Mouse (Mus musculus) lung, embryonic 15.5 days (tissue): Measurements from ENCODE around the gene Hacl1. TPM values are rescaled to one million over a fixed set of nuclear protein-coding genes. Genes with fewer than 3 reads are reported as not detected.

Experiments used
- ATAC-seq: fragments of 200-750 bp; cut with Nextera tagmentation; 2 replicates; pipeline ENCODE4 v1.8.0; 2017; ENCODE audit warnings: moderate number of reproducible peaks, borderline replicate concordance; ENCODE audit not compliant: low FRiP score, low TSS enrichment; ENCODE audit errors: extremely low read depth
- H3K27ac ChIP-seq: fragments of 300-500 bp; sonication (generic); 2 replicates; pipeline ENCODE4 v1.5.1; 2015; ENCODE audit warnings: moderate library complexity, mild to moderate bottlenecking, inconsistent platforms
- H3K27me3 ChIP-seq: fragments of 300-500 bp; sonication (generic); 2 replicates; pipeline ENCODE4 v1.6.1; 2015; ENCODE audit warnings: inconsistent platforms
- H3K36me3 ChIP-seq: fragments of 300-500 bp; sonication (generic); 2 replicates; pipeline ENCODE4 v1.6.1; 2015; ENCODE audit warnings: inconsistent platforms
- H3K4me1 ChIP-seq: fragments of 300-500 bp; sonication (generic); 2 replicates; pipeline ENCODE4 v1.6.1; 2015; ENCODE audit warnings: inconsistent platforms
- H3K4me2 ChIP-seq: fragments of 300-500 bp; sonication (generic); 2 replicates; pipeline ENCODE4 v1.6.1; 2015; ENCODE audit warnings: inconsistent platforms, mild to moderate bottlenecking, moderate library complexity
- H3K4me3 ChIP-seq: fragments of 300-500 bp; sonication (generic); 2 replicates; pipeline ENCODE4 v1.5.1; 2015; ENCODE audit warnings: mild to moderate bottlenecking, inconsistent platforms
- H3K9ac ChIP-seq: fragments of 300-500 bp; sonication (generic); 2 replicates; pipeline ENCODE4 v1.6.1; 2015; ENCODE audit warnings: inconsistent platforms
- H3K9me3 ChIP-seq: fragments of 300-500 bp; sonication (generic); 2 replicates; pipeline ENCODE4 v1.6.1; 2016; ENCODE audit warnings: inconsistent platforms
- WGBS: fragments of 180-500 bp; shearing (Covaris S2); methylation state at CpG from one replicate; pipeline ENCODE4 v1.1.7; 2015; 5-methylcytosine and 5-hydroxymethylcytosine counted together
- polyA plus RNA-seq: library from polyadenylated mRNA; unstranded; fragments of >200 nt; fragmentation: Nextera tagmentation; extraction: Ambion mirVana; gene quantifications from 2 replicates; pipeline ENCODE4 v1.2.1, GENCODE M21; 2015

The Hacl1 gene
- polyA plus RNA-seq, 1 experiment from 2014 or later = 9.9 TPM

GRCm38 (mm10) chr14:31668326-31668725 is 27.2 kb upstream of the Hacl1 start:
- 84% methylated on average over 13 of the region's 13 CpGs for WGBS
- Histone ChIP-seq H3K9ac (no peak overlapping the region), H3K27ac (peak overlapping the region; percentile 78), H3K36me3 (peaks cover 10% of the 10 kb centered on the region), H3K4me1 (peaks cover 36% of the 10 kb centered on the region), H3K9me3 (no peaks in the 10 kb centered on the region), H3K4me2 (no peak overlapping the region), H3K4me3 (no peak overlapping the region), H3K27me3 (no peaks in the 10 kb centered on the region)
- ATAC-seq = no peak

GRCm38 (mm10) chr14:31667741-31668140 is 26.7 kb upstream of the Hacl1 start:
- Histone ChIP-seq H3K9ac (no peak overlapping the region), H3K4me3 (no peak overlapping the region), H3K9me3 (no peaks in the 10 kb centered on the region), H3K4me2 (no peak overlapping the region), H3K27ac (no peak overlapping the region), H3K27me3 (no peaks in the 10 kb centered on the region), H3K4me1 (peaks cover 42% of the 10 kb centered on the region), H3K36me3 (peaks cover 10% of the 10 kb centered on the region)
- 74% methylated on average over 6 of the region's 6 CpGs for WGBS
- ATAC-seq = no peak

GRCm38 (mm10) chr14:31666931-31667705 is 26.0 kb upstream of the Hacl1 start:
- ATAC-seq = no peak
- peaks cover 48% of the 10 kb centered on the region for H3K4me1 ChIP-seq
- peaks cover 10% of the 10 kb centered on the region for H3K36me3 ChIP-seq
- no peaks in the 10 kb centered on the region for H3K27me3 ChIP-seq
- no peak overlapping the region for H3K9ac ChIP-seq
- no peaks in the 10 kb centered on the region for H3K9me3 ChIP-seq
- H3K4me3 ChIP-seq = no peak overlapping the region
- H3K4me2 ChIP-seq = no peak overlapping the region
- 93% methylated on average over 28 of the region's 28 CpGs for WGBS
- no peak overlapping the region for H3K27ac ChIP-seq

- peaks cover 10% of the 10 kb centered on the region for H3K36me3 ChIP-seq
- no peaks in the 10 kb centered on the region for H3K27me3 ChIP-seq
- H3K4me1 ChIP-seq = peaks cover 55% of the 10 kb centered on the region
- no peak for ATAC-seq
- H3K9ac ChIP-seq = no peak overlapping the region
- H3K9me3 ChIP-seq = no peaks in the 10 kb centered on the region
- no peak overlapping the region for H3K4me2 ChIP-seq
- 71% methylated on average over 4 of the region's 4 CpGs for WGBS
- no peak overlapping the region for H3K4me3 ChIP-seq
- no peak overlapping the region for H3K27ac ChIP-seq
Measured at GRCm38 (mm10) chr14:31665566-31665940, 24.5 kb upstream of the Hacl1 start.

GRCm38 (mm10) chr14:31664903-31665565 is 23.9 kb upstream of the Hacl1 start:
- Histone ChIP-seq H3K4me1 (peaks cover 60% of the 10 kb centered on the region), H3K9me3 (no peaks in the 10 kb centered on the region), H3K36me3 (peaks cover 10% of the 10 kb centered on the region), H3K4me3 (no peak overlapping the region), H3K27ac (no peak overlapping the region), H3K4me2 (no peak overlapping the region), H3K9ac (no peak overlapping the region), H3K27me3 (no peaks in the 10 kb centered on the region)
- ATAC-seq = no peak
- 44% methylated on average over 12 of the region's 12 CpGs for WGBS

GRCm38 (mm10) chr14:31664100-31664902 is 23.2 kb upstream of the Hacl1 start:
- peaks cover 60% of the 10 kb centered on the region for H3K4me1 ChIP-seq
- no peak overlapping the region for H3K9ac ChIP-seq
- peaks cover 10% of the 10 kb centered on the region for H3K36me3 ChIP-seq
- peak overlapping the region; percentile 96; the same call in 1 of the 2 replicates for H3K27ac ChIP-seq
- no peak overlapping the region for H3K4me2 ChIP-seq
- 41% methylated on average over 18 of the region's 18 CpGs for WGBS
- no peaks in the 10 kb centered on the region for H3K27me3 ChIP-seq
- H3K4me3 ChIP-seq = no peak overlapping the region
- no peaks in the 10 kb centered on the region for H3K9me3 ChIP-seq
- ATAC-seq = no peak

GRCm38 (mm10) chr14:31663376-31664099 is 22.5 kb upstream of the Hacl1 start:
- H3K36me3 ChIP-seq = peaks cover 10% of the 10 kb centered on the region
- no peak overlapping the region for H3K9ac ChIP-seq
- peaks cover 59% of the 10 kb centered on the region for H3K4me1 ChIP-seq
- WGBS = 83% methylated on average over 13 of the region's 13 CpGs
- peak overlapping the region; percentile 96 for H3K27ac ChIP-seq
- no peak overlapping the region for H3K4me2 ChIP-seq
- H3K4me3 ChIP-seq = no peak overlapping the region
- no peaks in the 10 kb centered on the region for H3K9me3 ChIP-seq
- no peaks in the 10 kb centered on the region for H3K27me3 ChIP-seq
- no peak for ATAC-seq

GRCm38 (mm10) chr14:31662555-31663211 is 21.6 kb upstream of the Hacl1 start:
- Histone ChIP-seq H3K36me3 (peaks cover 8% of the 10 kb centered on the region), H3K9me3 (no peaks in the 10 kb centered on the region), H3K4me2 (peak overlapping the region; percentile 76), H3K4me1 (peaks cover 59% of the 10 kb centered on the region), H3K27ac (peak overlapping the region; percentile 96), H3K27me3 (no peaks in the 10 kb centered on the region), H3K4me3 (0 out of 2 replicates have a peak overlapping the region, but pooled peaks have one; percentile 36), H3K9ac (peak overlapping the region; percentile 48)
- ATAC-seq = peak; percentile 48
- 20% methylated on average over 9 of the region's 9 CpGs for whole genome bisulfite sequencing

- peak overlapping the region; percentile 96 for H3K27ac ChIP-seq
- peaks cover 2% of the 10 kb centered on the region; the same call in 1 of the 2 replicates for H3K36me3 ChIP-seq
- H3K4me3 ChIP-seq = peak overlapping the region; percentile 36
- peaks cover 66% of the 10 kb centered on the region for H3K4me1 ChIP-seq
- 5% methylated on average over 44 of the region's 44 CpGs for WGBS
- peak; percentile 91 for ATAC-seq
- no peaks in the 10 kb centered on the region for H3K27me3 ChIP-seq
- H3K9me3 ChIP-seq = no peaks in the 10 kb centered on the region
- H3K9ac ChIP-seq = peak overlapping the region; percentile 48
- peak overlapping the region; percentile 76 for H3K4me2 ChIP-seq
Measured at GRCm38 (mm10) chr14:31661671-31662554, 20.8 kb upstream of the Hacl1 start.

GRCm38 (mm10) chr14:31660312-31661093 is 19.4 kb upstream of the Hacl1 start:
- WGBS = 72% methylated on average over 7 of the region's 7 CpGs
- Histone ChIP-seq H3K4me2 (no peak overlapping the region), H3K9ac (no peak overlapping the region), H3K4me1 (peaks cover 65% of the 10 kb centered on the region), H3K4me3 (no peak overlapping the region), H3K27ac (peak overlapping the region; percentile 39; the same call in 1 of the 2 replicates), H3K36me3 (no peaks in the 10 kb centered on the region), H3K27me3 (no peaks in the 10 kb centered on the region), H3K9me3 (no peaks in the 10 kb centered on the region)
- ATAC-seq = no peak
